19 mouse cellular contexts compared by ENCODE assay signal in the genomic region with DNA sequence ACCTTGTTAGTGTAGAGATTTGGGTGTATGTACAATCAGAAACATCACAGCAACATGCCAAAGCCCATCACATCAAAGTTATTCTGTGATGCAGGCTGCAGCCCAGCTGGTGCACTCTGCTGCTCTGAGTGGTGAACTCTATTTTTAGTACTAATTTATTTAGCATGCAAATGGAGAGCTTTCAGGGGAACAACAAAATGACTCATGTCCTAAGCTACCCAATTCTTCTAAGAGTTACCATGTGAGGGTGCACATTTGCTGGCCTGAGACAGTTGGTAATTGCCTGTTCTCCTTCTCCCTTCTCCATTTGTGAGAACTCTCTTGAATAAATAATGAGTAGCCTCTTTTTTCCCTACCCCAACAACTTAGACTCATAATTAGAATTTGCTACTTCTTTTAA.
DNase-seq lines count a peak whose midpoint lies in the region; TF ChIP-seq lines count a peak whose summit lies in the region.
"Had no signal": no experiment of that assay in that cellular context is flagged by ENCODE, and none has a peak within 500 bp of the region (broad histone marks: within the 10 kb centered on the region; RNA-seq: fewer than 3 reads in every experiment).

No protein-coding gene starts in this region.

- peak; percentile 16 for DNase-seq in layer of hippocampus, adult 11-12 months (ENCODE audit: low spot score)
- DNase-seq in layer of hippocampus, postnatal 25 days (ENCODE audit: extremely low spot score in 1 of 2, low spot score in 1 of 2) = no peak
- DNase-seq in A20 (ENCODE audit: low read depth, low spot score) (peak; percentile 3), R1 (ENCODE audit: low read depth, low spot score) (peak; percentile 9)
- peak; percentile 11 to 51 for DNase-seq in layer of hippocampus, adult 18-20 months (ENCODE audit: low spot score in 2 of 2)
- no peak for DNase-seq in kidney, postnatal 14 days
- DNase-seq in ovary, adult 18-20 months (ENCODE audit: low spot score) = no peak
- DNase-seq in lung, adult 2 months = no peak
- DNase-seq: cerebellum, adult 18-20 months; gastrocnemius, adult 2 months; heart, postnatal 36 days; kidney, adult 11 months; kidney, postnatal 25 days; lung, postnatal 10 days; right cerebral cortex, postnatal 14 days; thymus, adult 2 months had no signal

- no peak overlapping the region for H3K4me3 ChIP-seq in lung, adult 2 months (replicated peaks; ENCODE audit: extremely low read depth, low read depth, low read length)
- H3K4me3 ChIP-seq: erythroblast, embryonic 14.5 days; gastrocnemius, adult 2 months; liver, embryonic 12.5 days; neural tube, embryonic 13.5 days had no signal

- TF ChIP-seq POLR2A in lung, adult 2 months (IDR thresholded peaks at IDR 0.05; ENCODE audit: borderline replicate concordance, extremely low read depth, low read depth, low read length) = no peak

- H3K4me1 ChIP-seq in lung, adult 2 months (ENCODE audit: control insufficient read depth, insufficient read depth, low read length) = no peaks in the 10 kb centered on the region
- H3K4me1 ChIP-seq: liver, embryonic 12.5 days; neural tube, embryonic 13.5 days had no signal

- TF ChIP-seq CTCF in lung, adult 2 months (IDR thresholded peaks at IDR 0.05; ENCODE audit: insufficient read depth, low read length) = no peak

Comparison
In these comparisons a context has a peak if more than half of its experiments do, and no peak if none do; other contexts are left out.
1. DNase-seq: peak in layer of hippocampus, adult 11-12 months (single experiment), A20 (single experiment), R1 (single experiment) and layer of hippocampus, adult 18-20 months (2 of 2); none in layer of hippocampus, postnatal 25 days (0 of 2), kidney, postnatal 14 days (single experiment), ovary, adult 18-20 months (single experiment) and lung, adult 2 months (single experiment).